Mouse (Mus musculus): Measurements from ENCODE around the gene Manf. TPM values are rescaled to one million over a fixed set of nuclear protein-coding genes. Genes with fewer than 3 reads are reported as not detected.

The Manf gene
- polyA plus RNA-seq, 1 experiment from 2014 or later: 242 TPM

GRCm38 (mm10) chr9:106821618-106822380 lies 70.0 kb downstream of the Manf start, which contains the start of gene Dcaf1:
Dcaf1 (plus strand) TSS chr9:106821874.
- Histone ChIP-seq H3K9me3 (no peaks in the 10 kb centered on the region), H3K4me2 (peak within 1 kb of the TSS; percentile 61), H3K9ac (peak within 1 kb of the TSS; percentile 92), H3K36me3 (no peaks in the 10 kb centered on the region), H3K4me1 (peaks cover 4% of the 10 kb centered on the region; the same call in 1 of the 2 replicates), H3K27me3 (no peaks in the 10 kb centered on the region), H3K4me3 (peak within 1 kb of the TSS; percentile 91), H3K27ac (peak within 1 kb of the TSS; percentile 92)
- ATAC-seq (ENCODE audit: insufficient number of reproducible peaks, insufficient read depth, low FRiP score, low TSS enrichment, low read depth): peak; percentile 96
- under 1% methylated on average over 64 of the region's 71 CpGs for WGBS

GRCm38 (mm10) chr9:106821050-106821617 lies 70.6 kb downstream of the Manf start:
- peaks cover 4% of the 10 kb centered on the region; the same call in 1 of the 2 replicates for H3K4me1 ChIP-seq
- H3K9me3 ChIP-seq: no peaks in the 10 kb centered on the region
- H3K27me3 ChIP-seq: no peaks in the 10 kb centered on the region
- no peak overlapping the region for H3K27ac ChIP-seq
- ATAC-seq (ENCODE audit: insufficient number of reproducible peaks, insufficient read depth, low FRiP score, low TSS enrichment, low read depth): no peak
- peak overlapping the region; percentile 91 for H3K4me3 ChIP-seq
- 51% methylated on average over 15 of the region's 15 CpGs for WGBS
- H3K36me3 ChIP-seq: no peaks in the 10 kb centered on the region
- H3K9ac ChIP-seq: peak overlapping the region; percentile 71
- peak overlapping the region; percentile 61 for H3K4me2 ChIP-seq

GRCm38 (mm10) chr9:106819201-106819600 lies 72.6 kb downstream of the Manf start:
- H3K4me3 ChIP-seq: no peak overlapping the region
- WGBS: 91% methylated on average over 1 of the region's 1 CpGs
- no peak for ATAC-seq (ENCODE audit: insufficient number of reproducible peaks, insufficient read depth, low FRiP score, low TSS enrichment, low read depth)

GRCm38 (mm10) chr9:106818191-106818590 lies 73.6 kb downstream of the Manf start:
- Histone ChIP-seq H3K4me2 (no peak overlapping the region), H3K27ac (no peak overlapping the region), H3K4me1 (peaks cover 4% of the 10 kb centered on the region; the same call in 1 of the 2 replicates), H3K27me3 (no peaks in the 10 kb centered on the region), H3K9me3 (no peaks in the 10 kb centered on the region), H3K4me3 (no peak overlapping the region), H3K36me3 (no peaks in the 10 kb centered on the region), H3K9ac (no peak overlapping the region)
- ATAC-seq (ENCODE audit: insufficient number of reproducible peaks, insufficient read depth, low FRiP score, low TSS enrichment, low read depth): no peak
- 74% methylated on average over 6 of the region's 6 CpGs for WGBS

More at GRCm38 (mm10) chr9:106819201-106819600, 72.6 kb downstream of the Manf start:
- H3K9me3 ChIP-seq: no peaks in the 10 kb centered on the region
- peaks cover 4% of the 10 kb centered on the region; the same call in 1 of the 2 replicates for H3K4me1 ChIP-seq
- no peaks in the 10 kb centered on the region for H3K36me3 ChIP-seq
- no peak overlapping the region for H3K9ac ChIP-seq
- no peak overlapping the region for H3K4me2 ChIP-seq
- no peaks in the 10 kb centered on the region for H3K27me3 ChIP-seq
- H3K27ac ChIP-seq: no peak overlapping the region

- Histone ChIP-seq H3K27me3 (no peaks in the 10 kb centered on the region), H3K9me3 (peaks cover 7% of the 10 kb centered on the region; the same call in 1 of the 2 replicates), H3K4me3 (no peak overlapping the region), H3K36me3 (no peaks in the 10 kb centered on the region), H3K4me2 (no peak overlapping the region), H3K27ac (no peak overlapping the region), H3K9ac (no peak overlapping the region), H3K4me1 (no peaks in the 10 kb centered on the region)
- ATAC-seq (ENCODE audit: insufficient number of reproducible peaks, insufficient read depth, low FRiP score, low TSS enrichment, low read depth): no peak
- WGBS: 63% methylated on average over 4 of the region's 4 CpGs
Measured at GRCm38 (mm10) chr9:106806503-106806902, 85.3 kb downstream of the Manf start.

- no peak for ATAC-seq (ENCODE audit: insufficient number of reproducible peaks, insufficient read depth, low FRiP score, low TSS enrichment, low read depth)
- 66% methylated on average over 6 of the region's 6 CpGs for WGBS
Measured at GRCm38 (mm10) chr9:106790831-106791230, 100.9 kb downstream of the Manf start.

GRCm38 (mm10) chr9:106789363-106789762 lies 102.4 kb downstream of the Manf start:
- H3K27ac ChIP-seq: no peak overlapping the region; the same call in 1 of the 2 replicates
- 12% methylated on average over 10 of the region's 10 CpGs for WGBS
- no peaks in the 10 kb centered on the region for H3K9me3 ChIP-seq
- no peaks in the 10 kb centered on the region for H3K27me3 ChIP-seq
- H3K9ac ChIP-seq: peak overlapping the region; percentile 100
- H3K36me3 ChIP-seq: no peaks in the 10 kb centered on the region
- no peak for ATAC-seq (ENCODE audit: insufficient number of reproducible peaks, insufficient read depth, low FRiP score, low TSS enrichment, low read depth)
- peak overlapping the region; percentile 100 for H3K4me3 ChIP-seq
- H3K4me2 ChIP-seq: peak overlapping the region; percentile 89
- H3K4me1 ChIP-seq: peaks cover 10% of the 10 kb centered on the region

More at GRCm38 (mm10) chr9:106790831-106791230, 100.9 kb downstream of the Manf start:
- no peak overlapping the region for H3K9ac ChIP-seq
- H3K27me3 ChIP-seq: no peaks in the 10 kb centered on the region
- H3K9me3 ChIP-seq: no peaks in the 10 kb centered on the region
- no peaks in the 10 kb centered on the region for H3K36me3 ChIP-seq
- H3K4me3 ChIP-seq: no peak overlapping the region
- no peak overlapping the region for H3K4me2 ChIP-seq
- H3K27ac ChIP-seq: no peak overlapping the region
- H3K4me1 ChIP-seq: peaks cover 10% of the 10 kb centered on the region

GRCm38 (mm10) chr9:106788812-106789321 lies 102.9 kb downstream of the Manf start, which contains the start of gene Rad54l2:
Rad54l2 (minus strand) TSS chr9:106789194.
- H3K9ac ChIP-seq: peak within 1 kb of the TSS; percentile 100
- H3K27ac ChIP-seq: peak within 1 kb of the TSS; percentile 93
- H3K27me3 ChIP-seq: no peaks in the 10 kb centered on the region
- H3K36me3 ChIP-seq: no peaks in the 10 kb centered on the region
- H3K4me1 ChIP-seq: peaks cover 10% of the 10 kb centered on the region
- H3K4me3 ChIP-seq: peak within 1 kb of the TSS; percentile 100
- H3K4me2 ChIP-seq: peak within 1 kb of the TSS; percentile 89
- ATAC-seq (ENCODE audit: insufficient number of reproducible peaks, insufficient read depth, low FRiP score, low TSS enrichment, low read depth): peak; percentile 68; the same call in 1 of the 2 replicates
- WGBS: under 1% methylated on average over 49 of the region's 49 CpGs
- H3K9me3 ChIP-seq: no peaks in the 10 kb centered on the region

Other genes with a start within 250 kb of the Manf start
- gene Grm2, start 235.9 kb downstream of the Manf start, polyA plus RNA-seq (2015; fragmentation: Nextera tagmentation; extraction: Ambion mirVana): 0.13 TPM in 1 of 2 replicates, not detected in the other
- gene Tex264, start 206.1 kb downstream of the Manf start, polyA plus RNA-seq (2015; fragmentation: Nextera tagmentation; extraction: Ambion mirVana): 57.9 and 63.5 TPM in 2 replicates
- 8.5 and 9.6 TPM in 2 replicates for gene Rad54l2, start 102.8 kb downstream of the Manf start, polyA plus RNA-seq (2015; fragmentation: Nextera tagmentation; extraction: Ambion mirVana)
- gene Dcaf1, start 70.1 kb downstream of the Manf start, polyA plus RNA-seq (2015; fragmentation: Nextera tagmentation; extraction: Ambion mirVana): 21.5 and 26.7 TPM in 2 replicates
- 10.5 and 13.4 TPM in 2 replicates for gene Rbm15b, start 4.6 kb downstream of the Manf start, polyA plus RNA-seq (2015; fragmentation: Nextera tagmentation; extraction: Ambion mirVana)